Mouse (Mus musculus): ENCODE measurements around the gene Vamp4.

GRCm38 (mm10) chr1:162530666-162531065 is 39.6 kb upstream of the Vamp4 start:
- TF ChIP-seq CTCF (IDR thresholded peaks at IDR 0.05; ENCODE audit: insufficient read depth, low read depth, low read length): no peak
- no peak for TF ChIP-seq POLR2A (IDR thresholded peaks at IDR 0.05; ENCODE audit: insufficient read depth, low read depth, low read length)
